Mouse (Mus musculus): Measurements from ENCODE around the gene Tmem129.

GRCm38 (mm10) chr5:33698669-33699068, 40.5 kb upstream of the Tmem129 start:
- TF ChIP-seq GATA1 (IDR thresholded peaks at IDR 0.05; ENCODE audit: borderline replicate concordance, low read length) (no peak), FLI1 (IDR thresholded peaks at IDR 0.05; ENCODE audit: low read length) (no peak)

Measured in megakaryocyte, embryonic 14.5 days (primary cell).